Mouse (Mus musculus): ENCODE results near the gene Tinf2. TPM values are rescaled to one million over a fixed set of nuclear protein-coding genes. Genes with fewer than 3 reads are reported as not detected.

The Tinf2 gene
- 8.9 and 9.3 TPM in 2 replicates for polyA plus RNA-seq (2012; rRNA removed; ENCODE audit: low replicate concordance)

DNA sequence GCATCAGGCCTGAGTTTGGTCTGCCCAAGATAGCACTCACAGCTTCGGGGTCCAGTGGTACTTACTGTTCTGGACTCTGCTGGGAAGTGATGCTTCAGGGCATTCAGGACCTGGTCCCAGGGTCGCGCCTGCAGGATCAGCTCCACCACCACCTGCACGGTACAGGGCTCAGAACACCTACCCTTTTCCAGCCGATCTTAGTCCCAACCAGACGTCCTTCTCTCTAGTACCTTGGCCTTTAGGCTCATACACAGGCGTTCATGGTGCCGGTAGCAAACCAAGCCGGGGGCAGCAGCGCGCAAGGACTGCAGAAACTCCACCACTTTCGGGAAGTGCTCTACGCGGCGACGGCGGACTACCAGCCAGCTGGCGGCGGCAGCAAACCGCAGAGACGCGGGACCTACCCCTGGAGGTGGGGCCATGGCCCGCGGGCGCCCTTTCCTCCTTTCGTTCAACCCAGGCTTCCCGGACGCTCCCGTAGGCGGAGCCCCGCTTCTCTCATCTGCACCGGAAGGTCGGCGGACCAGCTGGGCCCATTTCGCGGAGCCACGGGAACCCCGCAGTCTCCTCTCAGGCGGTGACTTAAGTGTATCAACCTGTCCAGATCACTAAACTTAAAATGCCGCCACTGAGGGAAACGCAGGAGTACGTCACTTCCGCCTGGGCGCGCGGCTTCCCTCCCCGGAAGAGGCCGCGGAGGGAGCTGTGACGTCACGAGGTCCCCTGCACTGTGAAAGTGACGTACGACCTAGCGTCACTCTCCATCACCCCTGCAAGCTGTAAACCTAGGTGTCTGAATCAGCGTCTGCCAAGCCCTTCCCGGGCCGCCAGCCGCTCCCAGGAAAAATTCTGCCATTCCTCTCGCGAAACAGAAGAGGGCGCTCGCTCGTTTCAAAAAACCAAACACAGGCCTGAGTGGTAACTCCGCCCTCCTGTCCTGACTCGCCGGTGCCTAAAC lies at the start of gene Tinf2:
Gene Tinf2 (minus strand): TSS at position 661 of the 958 bp plus-strand sequence.

DNA sequence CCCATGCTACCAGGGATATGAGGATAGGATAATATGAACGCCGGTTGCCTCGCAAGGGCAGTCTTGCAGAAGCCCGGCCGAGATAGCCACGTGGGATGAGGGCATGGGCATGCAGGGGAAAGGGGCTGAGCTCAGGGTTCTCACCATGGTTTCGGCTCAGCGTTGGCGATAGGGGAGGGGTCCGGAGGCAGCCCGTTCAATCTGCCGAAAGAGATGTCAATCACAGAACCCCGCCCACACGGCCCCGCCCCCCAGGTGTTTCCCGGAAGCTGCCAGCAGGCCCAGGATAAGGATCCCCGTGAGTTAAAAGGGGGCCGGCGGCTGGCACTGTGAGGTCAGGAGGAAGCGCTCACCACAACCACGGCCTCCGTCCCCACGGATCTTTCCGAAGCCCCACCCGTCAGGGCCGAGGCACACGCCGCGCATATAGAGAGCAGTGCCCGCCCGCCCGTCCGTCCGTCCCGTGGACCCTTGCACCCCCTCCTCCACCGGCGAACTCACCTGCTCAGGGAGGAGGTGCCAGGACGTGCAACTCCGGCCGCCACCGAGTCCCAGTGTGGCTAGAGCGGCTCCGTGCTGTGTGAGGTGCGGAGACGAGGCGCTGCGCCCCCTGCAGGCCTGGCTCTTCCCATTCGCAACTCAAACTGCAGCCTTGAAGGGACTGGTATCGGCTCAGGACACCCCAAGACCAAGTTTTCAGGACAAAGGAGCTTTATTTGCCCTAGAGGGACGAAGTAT lies 40.2 kb upstream of the Tinf2 start, which contains the start of gene Rabggta:
Gene Rabggta (minus strand): TSS at position 564 of the 738 bp plus-strand sequence.

DNA sequence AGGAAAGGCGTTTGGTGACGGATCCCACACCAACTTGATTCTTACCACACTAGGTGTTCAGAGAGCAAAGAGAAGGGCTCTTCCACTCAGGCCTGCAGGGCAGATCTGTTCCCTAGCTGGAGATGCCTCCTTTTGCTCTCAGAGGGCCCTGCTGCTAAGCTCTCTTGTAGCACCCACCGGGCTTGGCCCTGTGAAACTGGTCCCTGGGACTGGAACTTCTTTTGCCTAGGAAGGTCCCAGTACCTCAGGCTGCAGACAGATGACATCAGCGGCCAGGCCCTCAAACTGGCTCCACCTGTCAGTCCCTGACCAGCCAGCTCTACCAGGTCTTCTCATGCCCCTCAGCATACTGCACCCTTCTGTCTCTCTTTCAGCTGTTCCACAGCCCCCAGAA lies 32.1 kb upstream of the Tinf2 start, which contains the start of gene Tgm1:
Gene Tgm1 (minus strand): TSS at position 198 of the 394 bp plus-strand sequence.

GRCm38 (mm10) chr14:55671833-55672740 lies 9.5 kb downstream of the Tinf2 start, which contains the start of the genes Gmpr2 and Nedd8:
TSS of gene Gmpr2 (plus strand) at chr14:55671941.
TSS of gene Nedd8 (minus strand) at chr14:55672124.

GRCm38 (mm10) chr14:55659960-55660573 lies 21.6 kb downstream of the Tinf2 start, which contains the start of gene Mdp1:
TSS of gene Mdp1 (minus strand) at chr14:55660508.

DNA sequence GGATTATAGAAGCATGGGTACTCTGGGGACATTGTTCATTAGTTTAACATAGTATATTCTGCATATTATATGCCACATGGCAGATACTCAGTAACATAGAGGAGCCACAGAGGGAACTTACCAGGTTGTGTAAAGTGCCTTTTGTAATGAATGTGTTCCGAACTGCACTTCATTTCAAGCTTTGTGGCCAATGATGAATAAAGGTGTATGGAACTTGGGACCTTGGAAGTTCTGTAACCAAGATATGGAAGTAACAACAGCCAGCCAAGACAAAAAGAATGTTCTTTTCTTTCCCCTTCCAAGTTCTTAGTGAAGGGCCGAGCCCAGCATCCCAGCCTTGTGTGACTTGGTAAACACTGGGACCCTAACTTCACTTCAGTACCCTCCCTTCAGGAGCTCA lies 31.7 kb downstream of the Tinf2 start, which contains the start of gene Tssk4:
Gene Tssk4 (plus strand): TSS at position 301 of the 400 bp plus-strand sequence.

DNA sequence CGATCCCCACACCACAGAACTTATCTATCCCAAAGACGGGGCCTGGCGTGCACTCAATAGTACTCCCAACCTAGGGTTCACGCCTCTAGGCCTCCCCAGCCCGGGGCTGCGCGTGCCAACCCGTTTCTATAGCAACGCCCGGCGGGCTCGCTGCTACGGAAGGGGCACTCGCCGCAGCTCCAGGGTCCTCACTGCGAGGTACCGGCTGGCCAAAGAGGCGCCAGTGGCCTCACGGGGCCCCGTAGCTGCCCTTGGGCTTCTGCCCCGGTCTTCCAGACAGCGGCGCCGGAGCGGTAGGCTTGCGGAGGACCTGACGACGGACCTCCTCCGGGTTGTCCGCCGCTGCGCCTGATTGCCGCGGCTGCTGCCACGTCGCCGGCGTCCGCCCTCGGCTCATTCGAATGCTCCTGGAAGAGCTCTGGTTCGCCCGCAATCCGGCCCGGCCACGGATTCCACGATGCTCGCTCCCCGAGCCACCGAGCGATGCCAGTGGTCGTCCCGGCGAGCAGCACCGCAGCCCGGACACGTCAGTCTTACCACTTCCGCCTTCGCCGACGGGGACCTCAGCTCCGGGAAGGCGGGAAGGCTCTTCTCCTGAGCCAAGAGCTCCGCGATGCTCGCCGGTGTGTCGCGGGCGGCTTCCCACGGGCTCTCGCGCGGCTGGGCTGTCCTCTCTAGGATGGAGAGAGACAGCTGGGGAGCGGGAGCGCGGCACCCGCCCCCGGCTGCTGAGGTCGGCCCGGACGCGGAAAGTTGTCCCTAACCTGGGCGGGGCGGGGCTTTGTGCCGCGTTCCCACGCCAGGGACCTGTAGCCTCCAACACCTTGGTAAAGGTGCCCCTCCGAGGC lies 38.3 kb downstream of the Tinf2 start, which contains the start of gene Tm9sf1:
Gene Tm9sf1 (minus strand): TSS at position 747 of the 848 bp plus-strand sequence.

DNA sequence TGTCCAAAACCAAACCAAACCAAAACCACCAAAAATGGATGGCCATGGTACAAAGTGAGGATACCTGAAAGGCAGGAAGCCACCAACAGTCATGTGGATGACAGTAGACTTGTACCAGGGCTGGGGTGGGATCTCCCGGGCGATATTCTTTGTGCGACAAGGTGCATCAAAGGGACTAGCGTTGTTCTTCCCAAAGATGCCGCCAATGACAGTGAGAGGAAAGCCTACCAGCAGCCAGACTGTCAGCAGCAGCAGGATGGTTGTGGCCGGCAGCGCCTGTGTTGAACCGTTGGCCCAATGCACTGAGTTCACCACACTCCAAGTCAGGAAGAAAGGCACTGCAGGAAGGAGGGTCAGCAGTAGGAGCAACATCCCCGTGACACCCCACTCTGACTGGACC lies 43.8 kb downstream of the Tinf2 start, which contains the start of gene Gm49378:
Gene Gm49378 (minus strand): TSS at position 101 of the 400 bp plus-strand sequence.

DNA sequence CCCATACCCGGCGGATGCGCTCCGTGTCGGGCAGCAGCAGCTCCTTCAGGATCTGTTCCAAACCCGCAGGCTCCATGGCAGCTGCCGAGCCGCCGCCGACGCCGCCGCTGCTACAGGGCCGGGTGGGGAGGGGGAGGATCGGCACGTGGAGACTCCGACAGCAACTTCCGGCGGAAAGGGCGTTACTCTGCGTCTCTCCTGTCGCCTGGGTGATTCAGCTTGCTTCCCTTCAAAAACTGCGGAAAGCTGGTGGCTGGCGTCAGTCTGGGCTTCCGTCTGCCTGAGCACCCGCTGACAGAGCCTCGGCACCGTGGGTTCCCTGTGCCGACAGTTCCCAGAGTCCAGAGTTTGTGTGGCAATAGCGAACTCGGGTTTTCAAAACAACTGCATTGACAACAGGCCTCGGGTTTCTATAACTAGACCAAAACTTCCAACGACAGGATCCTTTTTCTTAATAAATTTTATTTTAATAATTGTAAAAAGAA lies 46.1 kb downstream of the Tinf2 start, which contains the start of gene Ipo4:
Gene Ipo4 (minus strand): TSS at position 435 of the 485 bp plus-strand sequence.

Other genes with a start within 250 kb of the Tinf2 start
- gene Dhrs4, start 203.1 kb downstream of the Tinf2 start, polyA plus RNA-seq (2012; rRNA removed; ENCODE audit: low replicate concordance), result 95.3 and 98.5 TPM in 2 replicates
- gene Carmil3, start 191.2 kb downstream of the Tinf2 start, polyA plus RNA-seq (2012; rRNA removed; ENCODE audit: low replicate concordance), result 0.58 and 5.5 TPM in 2 replicates
- gene Cpne6, start 171.4 kb downstream of the Tinf2 start, polyA plus RNA-seq (2012; rRNA removed; ENCODE audit: low replicate concordance), result 0.02 TPM in 1 of 2 replicates, not detected in the other
- gene Nrl, start 156.8 kb downstream of the Tinf2 start, polyA plus RNA-seq (2012; rRNA removed; ENCODE audit: low replicate concordance), result not detected in 2 replicates
- gene Pck2, start 141.6 kb downstream of the Tinf2 start, polyA plus RNA-seq (2012; rRNA removed; ENCODE audit: low replicate concordance), result 19.5 and 27.3 TPM in 2 replicates
- 95.6 and 99.0 TPM in 2 replicates for gene Dcaf11, start 121.8 kb downstream of the Tinf2 start, polyA plus RNA-seq (2012; rRNA removed; ENCODE audit: low replicate concordance)
- gene A730061H03Rik, start 121.4 kb downstream of the Tinf2 start, polyA plus RNA-seq (2012; rRNA removed; ENCODE audit: low replicate concordance), result 0.66 and 1.2 TPM in 2 replicates
- gene Fitm1, start 106.2 kb downstream of the Tinf2 start, polyA plus RNA-seq (2012; rRNA removed; ENCODE audit: low replicate concordance), result 0.09 TPM in 1 of 2 replicates, not detected in the other
- gene Psme1, start 103.7 kb downstream of the Tinf2 start, polyA plus RNA-seq (2012; rRNA removed; ENCODE audit: low replicate concordance), result 79.6 and 120 TPM in 2 replicates
- 22.9 and 37.1 TPM in 2 replicates for gene Emc9, start 96.5 kb downstream of the Tinf2 start, polyA plus RNA-seq (2012; rRNA removed; ENCODE audit: low replicate concordance)
- gene Psme2, start 90.7 kb downstream of the Tinf2 start, polyA plus RNA-seq (2012; rRNA removed; ENCODE audit: low replicate concordance), result 117 and 212 TPM in 2 replicates
- 33.6 and 53.0 TPM in 2 replicates for gene Rnf31, start 90.1 kb downstream of the Tinf2 start, polyA plus RNA-seq (2012; rRNA removed; ENCODE audit: low replicate concordance)
- gene Irf9, start 78.2 kb downstream of the Tinf2 start, polyA plus RNA-seq (2012; rRNA removed; ENCODE audit: low replicate concordance), result 54.8 and 80.1 TPM in 2 replicates
- gene Rec8, start 63.8 kb downstream of the Tinf2 start, polyA plus RNA-seq (2012; rRNA removed; ENCODE audit: low replicate concordance), result 59.9 and 65.8 TPM in 2 replicates
- gene Ipo4, start 45.9 kb downstream of the Tinf2 start, polyA plus RNA-seq (2012; rRNA removed; ENCODE audit: low replicate concordance), result 22.5 and 39.9 TPM in 2 replicates
- gene Gm49378, start 43.9 kb downstream of the Tinf2 start, polyA plus RNA-seq (2012; rRNA removed; ENCODE audit: low replicate concordance), result 6.3 and 23.9 TPM in 2 replicates
- gene Tm9sf1, start 38.0 kb downstream of the Tinf2 start, polyA plus RNA-seq (2012; rRNA removed; ENCODE audit: low replicate concordance), result 112 and 118 TPM in 2 replicates
- gene Tssk4, start 31.6 kb downstream of the Tinf2 start, polyA plus RNA-seq (2012; rRNA removed; ENCODE audit: low replicate concordance), result 0.69 and 1.3 TPM in 2 replicates
- 17.9 and 19.6 TPM in 2 replicates for gene Mdp1, start 21.3 kb downstream of the Tinf2 start, polyA plus RNA-seq (2012; rRNA removed; ENCODE audit: low replicate concordance)
- 9.4 and 9.7 TPM in 2 replicates for gene Gmpr2, start 9.9 kb downstream of the Tinf2 start, polyA plus RNA-seq (2012; rRNA removed; ENCODE audit: low replicate concordance)
- 242 and 271 TPM in 2 replicates for gene Nedd8, start 9.7 kb downstream of the Tinf2 start, polyA plus RNA-seq (2012; rRNA removed; ENCODE audit: low replicate concordance)
- gene Tgm1, start 32.1 kb upstream of the Tinf2 start, polyA plus RNA-seq (2012; rRNA removed; ENCODE audit: low replicate concordance), result 0.48 and 0.58 TPM in 2 replicates
- gene Rabggta, start 40.4 kb upstream of the Tinf2 start, polyA plus RNA-seq (2012; rRNA removed; ENCODE audit: low replicate concordance), result 44.0 and 48.3 TPM in 2 replicates
- 404 and 508 TPM in 2 replicates for gene Dhrs1, start 63.9 kb upstream of the Tinf2 start, polyA plus RNA-seq (2012; rRNA removed; ENCODE audit: low replicate concordance)
- gene Nop9, start 63.9 kb upstream of the Tinf2 start, polyA plus RNA-seq (2012; rRNA removed; ENCODE audit: low replicate concordance), result 10.6 and 12.5 TPM in 2 replicates
- gene Cideb, start 76.6 kb upstream of the Tinf2 start, polyA plus RNA-seq (2012; rRNA removed; ENCODE audit: low replicate concordance), result 265 and 662 TPM in 2 replicates
- gene Ltb4r2, start 79.6 kb upstream of the Tinf2 start, polyA plus RNA-seq (2012; rRNA removed; ENCODE audit: low replicate concordance), result 36.1 and 162 TPM in 2 replicates
- gene Ltb4r1, start 84.1 kb upstream of the Tinf2 start, polyA plus RNA-seq (2012; rRNA removed; ENCODE audit: low replicate concordance), result 14.4 and 49.5 TPM in 2 replicates
- gene Adcy4, start 102.3 kb upstream of the Tinf2 start, polyA plus RNA-seq (2012; rRNA removed; ENCODE audit: low replicate concordance), result 3.4 and 3.5 TPM in 2 replicates
- 46.1 and 54.9 TPM in 2 replicates for gene Ripk3, start 107.0 kb upstream of the Tinf2 start, polyA plus RNA-seq (2012; rRNA removed; ENCODE audit: low replicate concordance)
- gene Nfatc4, start 141.3 kb upstream of the Tinf2 start, polyA plus RNA-seq (2012; rRNA removed; ENCODE audit: low replicate concordance), result 10.9 and 11.1 TPM in 2 replicates
- 1.6 TPM in 2 replicates for gene Nynrin, start 172.2 kb upstream of the Tinf2 start, polyA plus RNA-seq (2012; rRNA removed; ENCODE audit: low replicate concordance)
- gene Cbln3, start 202.6 kb upstream of the Tinf2 start, polyA plus RNA-seq (2012; rRNA removed; ENCODE audit: low replicate concordance), result 0.15 and 0.32 TPM in 2 replicates
- 15.1 and 17.9 TPM in 2 replicates for gene Khnyn, start 203.1 kb upstream of the Tinf2 start, polyA plus RNA-seq (2012; rRNA removed; ENCODE audit: low replicate concordance)
- gene Sdr39u1, start 218.5 kb upstream of the Tinf2 start, polyA plus RNA-seq (2012; rRNA removed; ENCODE audit: low replicate concordance), result 31.1 and 34.9 TPM in 2 replicates

All from duodenum, adult 2 months (tissue).